Mouse (Mus musculus): ENCODE results near the gene Trp53i13. TPM values are rescaled to one million over a fixed set of nuclear protein-coding genes. Genes with fewer than 3 reads are reported as not detected.

Gene Trp53i13
- polyA plus RNA-seq, 1 experiment, result 72.7 TPM

- Histone ChIP-seq H3K27me3 (ENCODE audit: control insufficient read depth, insufficient read depth, low read length) (no peaks in the 10 kb centered on the region), H3K27ac (ENCODE audit: control insufficient read depth, insufficient read depth, low read length) (no peak overlapping the region), H3K4me1 (replicated peaks; ENCODE audit: control insufficient read depth, insufficient read depth, low read length) (peaks cover 9% of the 10 kb centered on the region), H3K4me3 (ENCODE audit: control insufficient read depth, insufficient read depth, low read length) (no peak overlapping the region), H3K36me3 (ENCODE audit: control insufficient read depth, insufficient read depth, low read length) (no peaks in the 10 kb centered on the region)
- DNase-seq, result no peak
- WGBS, result 97% methylated on average over 3 of the region's 3 CpGs
- no peak for TF ChIP-seq POLR2A (IDR thresholded peaks at IDR 0.05; ENCODE audit: control insufficient read depth, extremely low read depth, insufficient read depth, low read length, poor library complexity)
- TF ChIP-seq CTCF (IDR thresholded peaks at IDR 0.05; ENCODE audit: borderline replicate concordance, control insufficient read depth, extremely low read depth, insufficient read depth, low read length, poor library complexity), result no peak
Measured at GRCm38 (mm10) chr11:77525804-77526486, 10.2 kb upstream of the Trp53i13 start.

GRCm38 (mm10) chr11:77520601-77521529 is 5.1 kb upstream of the Trp53i13 start:
- Histone ChIP-seq H3K4me1 (replicated peaks; ENCODE audit: control insufficient read depth, insufficient read depth, low read length) (peaks cover 53% of the 10 kb centered on the region), H3K27ac (ENCODE audit: control insufficient read depth, insufficient read depth, low read length) (peak overlapping the region; percentile 95)

DNA sequence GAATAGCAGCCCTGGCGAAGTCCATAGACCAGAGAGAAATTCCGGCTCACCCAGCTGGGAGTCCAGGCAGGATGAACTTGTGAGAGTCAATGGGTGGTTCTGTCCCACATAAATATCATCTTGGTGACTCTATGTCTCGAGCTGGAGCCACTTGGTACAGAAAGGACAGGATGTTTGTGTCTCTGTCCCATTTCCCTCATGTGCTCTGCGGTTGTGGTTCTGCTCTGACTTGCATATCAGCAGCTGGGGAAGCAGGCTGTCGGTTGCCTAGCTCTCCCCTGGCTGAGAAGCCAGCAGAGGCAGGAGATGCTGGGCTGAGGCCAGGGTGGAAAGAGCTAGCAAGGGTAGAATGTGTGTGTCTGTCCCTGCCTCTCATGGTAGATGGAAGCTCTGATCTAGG is 3.3 kb upstream of the Trp53i13 start, which contains the start of gene Gm10392:
Gene Gm10392 (minus strand): TSS at position 156 of the 400 bp plus-strand sequence.
- peak; percentile 81 for DNase-seq
- H3K4me3 ChIP-seq (ENCODE audit: control insufficient read depth, insufficient read depth, low read length), result peak within 1 kb of the TSS; percentile 47
- peak; percentile 52; the same call in 1 of the 2 replicates for TF ChIP-seq POLR2A (IDR thresholded peaks at IDR 0.05; ENCODE audit: control insufficient read depth, extremely low read depth, insufficient read depth, low read length, poor library complexity)
- no peak for TF ChIP-seq CTCF (IDR thresholded peaks at IDR 0.05; ENCODE audit: borderline replicate concordance, control insufficient read depth, extremely low read depth, insufficient read depth, low read length, poor library complexity)
- under 1% methylated on average over 5 of the region's 5 CpGs for WGBS
- H3K27me3 ChIP-seq (ENCODE audit: control insufficient read depth, insufficient read depth, low read length), result no peaks in the 10 kb centered on the region
- H3K4me1 ChIP-seq (replicated peaks; ENCODE audit: control insufficient read depth, insufficient read depth, low read length), result peaks cover 65% of the 10 kb centered on the region
- H3K36me3 ChIP-seq (ENCODE audit: control insufficient read depth, insufficient read depth, low read length), result no peaks in the 10 kb centered on the region
- H3K27ac ChIP-seq (ENCODE audit: control insufficient read depth, insufficient read depth, low read length), result peak within 1 kb of the TSS; percentile 95

More at GRCm38 (mm10) chr11:77520601-77521529, 5.1 kb upstream of the Trp53i13 start:
- no peaks in the 10 kb centered on the region for H3K36me3 ChIP-seq (ENCODE audit: control insufficient read depth, insufficient read depth, low read length)
- peak; percentile 71 for DNase-seq
- H3K4me3 ChIP-seq (ENCODE audit: control insufficient read depth, insufficient read depth, low read length), result no peak overlapping the region
- H3K27me3 ChIP-seq (ENCODE audit: control insufficient read depth, insufficient read depth, low read length), result no peaks in the 10 kb centered on the region
- TF ChIP-seq POLR2A (IDR thresholded peaks at IDR 0.05; ENCODE audit: control insufficient read depth, extremely low read depth, insufficient read depth, low read length, poor library complexity) (no peak), CTCF (IDR thresholded peaks at IDR 0.05; ENCODE audit: borderline replicate concordance, control insufficient read depth, extremely low read depth, insufficient read depth, low read length, poor library complexity) (no peak)
- WGBS, result 15% methylated on average over 5 of the region's 5 CpGs

GRCm38 (mm10) chr11:77518051-77518798 is 2.4 kb upstream of the Trp53i13 start:
- 17% methylated on average over 27 of the region's 27 CpGs for WGBS
- DNase-seq, result no peak
- Histone ChIP-seq H3K4me1 (replicated peaks; ENCODE audit: control insufficient read depth, insufficient read depth, low read length) (peaks cover 72% of the 10 kb centered on the region), H3K4me3 (ENCODE audit: control insufficient read depth, insufficient read depth, low read length) (peak overlapping the region; percentile 47), H3K27ac (ENCODE audit: control insufficient read depth, insufficient read depth, low read length) (peak overlapping the region; percentile 95), H3K36me3 (ENCODE audit: control insufficient read depth, insufficient read depth, low read length) (no peaks in the 10 kb centered on the region), H3K27me3 (ENCODE audit: control insufficient read depth, insufficient read depth, low read length) (no peaks in the 10 kb centered on the region)
- TF ChIP-seq POLR2A (IDR thresholded peaks at IDR 0.05; ENCODE audit: control insufficient read depth, extremely low read depth, insufficient read depth, low read length, poor library complexity), result no peak
- TF ChIP-seq CTCF (IDR thresholded peaks at IDR 0.05; ENCODE audit: borderline replicate concordance, control insufficient read depth, extremely low read depth, insufficient read depth, low read length, poor library complexity), result no peak

GRCm38 (mm10) chr11:77516553-77517425 is 1.0 kb upstream of the Trp53i13 start:
- Histone ChIP-seq H3K27me3 (ENCODE audit: control insufficient read depth, insufficient read depth, low read length) (no peaks in the 10 kb centered on the region), H3K4me1 (replicated peaks; ENCODE audit: control insufficient read depth, insufficient read depth, low read length) (peaks cover 73% of the 10 kb centered on the region), H3K27ac (ENCODE audit: control insufficient read depth, insufficient read depth, low read length) (no peak overlapping the region), H3K36me3 (ENCODE audit: control insufficient read depth, insufficient read depth, low read length) (no peaks in the 10 kb centered on the region), H3K4me3 (ENCODE audit: control insufficient read depth, insufficient read depth, low read length) (no peak overlapping the region)
- TF ChIP-seq POLR2A (IDR thresholded peaks at IDR 0.05; ENCODE audit: control insufficient read depth, extremely low read depth, insufficient read depth, low read length, poor library complexity), result no peak
- no peak for TF ChIP-seq CTCF (IDR thresholded peaks at IDR 0.05; ENCODE audit: borderline replicate concordance, control insufficient read depth, extremely low read depth, insufficient read depth, low read length, poor library complexity)
- 77% methylated on average over 5 of the region's 5 CpGs for WGBS
- DNase-seq, result no peak

Data from thymus, adult 2 months (tissue).